Mouse (Mus musculus) T-helper 2 cell (primary cell): ENCODE data around the gene Pik3ap1.

ENCODE experiments used
- in situ Hi-C: fragments of 300-600 bp; cut with MboI, MseI; formaldehyde crosslinking; loops from one replicate; pipeline ENCODE4 v1.15.1; 2025; ENCODE audit warnings: high pct_unique_total_duplicates

Gene Pik3ap1

DNA sequence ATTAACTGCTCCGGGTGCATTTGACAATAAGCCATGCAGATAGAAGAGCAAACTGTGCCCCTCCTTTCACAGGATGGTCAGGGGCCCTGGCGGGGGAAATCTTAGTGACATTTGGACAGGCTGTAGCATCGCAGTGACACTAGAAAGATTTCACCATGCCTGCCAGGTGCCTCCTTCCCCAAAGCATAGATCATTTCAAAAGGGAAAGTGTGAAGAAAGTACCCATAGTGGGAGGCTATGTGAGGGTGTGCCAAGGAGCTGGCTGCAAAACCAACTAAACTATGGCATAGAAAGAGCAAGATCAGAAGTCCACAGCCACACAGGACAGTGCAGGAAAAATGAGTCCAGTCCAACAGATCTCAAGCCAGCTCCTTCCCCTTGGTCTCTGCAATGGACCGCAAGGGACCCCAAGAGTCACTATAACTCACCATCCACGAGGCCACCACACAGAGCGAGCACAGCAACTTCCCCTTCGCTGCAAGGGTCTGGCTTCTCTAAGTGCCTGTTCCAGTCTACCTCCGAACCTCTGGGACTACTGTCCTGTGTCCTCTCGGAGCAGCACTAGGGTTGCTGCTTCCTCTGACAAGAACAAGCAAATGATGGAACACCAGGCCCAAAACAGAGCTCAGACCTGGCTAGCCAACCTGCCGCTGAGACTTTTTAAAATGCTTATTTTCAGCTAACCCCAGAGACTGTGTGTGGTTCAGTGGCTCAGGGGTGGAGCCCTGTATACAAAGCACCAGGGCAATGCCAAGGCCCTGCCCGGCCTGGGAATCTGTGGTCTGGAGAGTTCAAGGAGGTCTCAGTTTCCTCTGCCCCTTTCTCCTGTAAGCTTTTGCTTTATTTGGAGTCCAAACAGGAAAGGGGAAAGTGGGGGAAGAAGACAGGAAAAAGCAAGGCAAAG, 15.1 kb downstream of the Pik3ap1 start:
- in situ Hi-C loops, result no loop called here

DNA sequence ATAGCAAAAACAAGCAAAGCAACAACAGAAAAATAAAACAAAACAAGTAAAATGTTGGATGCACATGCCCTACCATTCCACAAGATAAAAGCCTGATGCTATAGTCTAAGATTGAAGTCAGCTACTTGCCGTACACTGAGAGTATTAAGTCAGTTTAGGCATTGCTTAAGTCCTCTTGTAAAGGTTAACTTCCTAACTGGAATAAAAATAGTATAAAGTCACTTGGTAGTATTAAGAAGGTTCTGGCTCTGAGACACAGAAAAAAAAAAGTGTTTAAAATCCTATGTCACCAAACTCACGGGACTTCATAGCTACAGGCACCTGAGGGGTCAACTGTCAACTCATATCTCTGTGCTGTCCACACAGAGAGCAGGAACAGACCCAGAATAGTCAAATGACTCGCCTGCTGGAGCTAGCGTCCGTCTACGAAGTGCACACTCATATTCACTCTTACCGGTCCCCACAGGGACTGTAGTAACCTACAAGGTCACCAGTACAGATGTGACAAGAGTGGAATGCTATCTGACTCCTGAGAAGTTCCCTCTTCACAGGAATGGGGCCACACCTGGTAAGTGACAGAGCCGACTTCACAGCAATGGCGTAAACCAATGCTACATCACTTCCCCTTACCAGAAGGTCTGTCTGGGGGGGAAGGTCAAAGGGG, 17.9 kb downstream of the Pik3ap1 start:
- in situ Hi-C loops, result no loop called here

DNA sequence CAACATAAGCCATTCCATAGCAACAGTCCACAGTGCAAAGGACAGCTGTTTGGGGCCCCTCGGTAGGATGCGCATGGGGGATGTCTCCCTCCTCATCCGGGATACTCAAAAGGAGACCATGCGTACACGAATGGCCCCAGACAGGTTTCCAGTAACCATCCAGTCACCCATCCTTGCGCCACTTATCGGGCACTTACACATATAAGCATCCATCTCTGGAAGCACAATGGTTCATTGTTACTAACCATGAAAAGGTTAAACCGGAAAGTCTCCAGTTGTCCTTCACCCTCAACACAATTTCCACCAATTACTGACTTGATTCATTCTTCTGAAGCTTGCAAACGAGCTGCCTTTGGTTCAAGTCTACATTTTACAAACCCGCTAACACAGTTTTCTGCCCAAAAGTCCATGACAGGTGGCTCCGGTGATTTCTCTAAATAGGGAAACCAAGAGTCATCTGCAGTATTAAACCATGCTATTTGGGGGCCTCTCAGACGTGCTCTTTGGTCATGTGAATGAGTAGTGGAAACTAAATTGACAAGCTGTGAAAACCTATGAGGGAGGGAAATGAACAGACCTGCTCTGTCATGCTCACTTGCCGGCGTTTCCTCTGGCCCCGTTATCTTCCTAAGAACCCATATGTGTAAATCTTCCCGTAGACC, 18.6 kb downstream of the Pik3ap1 start:
- in situ Hi-C loops, result no loop called here

DNA sequence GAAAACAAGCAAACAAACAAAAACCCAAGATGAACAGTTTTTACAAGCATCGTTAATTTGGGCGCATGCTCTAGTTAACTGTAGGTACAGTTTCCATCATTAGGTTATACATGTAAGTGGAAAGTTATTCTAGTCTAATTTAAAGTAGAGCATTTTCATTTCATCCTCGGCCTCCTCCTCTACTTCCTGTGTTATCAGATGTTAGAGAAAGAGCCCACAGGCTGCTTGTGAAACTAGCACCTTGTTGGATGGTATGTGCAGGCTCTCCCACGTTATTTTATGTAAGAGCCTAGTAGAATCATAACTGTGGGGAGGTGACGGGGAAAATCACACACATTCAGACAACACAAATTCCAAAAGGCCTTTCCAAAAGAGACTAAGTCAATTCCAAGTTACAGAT, 19.3 kb downstream of the Pik3ap1 start:
- in situ Hi-C loops, result no loop called here

DNA sequence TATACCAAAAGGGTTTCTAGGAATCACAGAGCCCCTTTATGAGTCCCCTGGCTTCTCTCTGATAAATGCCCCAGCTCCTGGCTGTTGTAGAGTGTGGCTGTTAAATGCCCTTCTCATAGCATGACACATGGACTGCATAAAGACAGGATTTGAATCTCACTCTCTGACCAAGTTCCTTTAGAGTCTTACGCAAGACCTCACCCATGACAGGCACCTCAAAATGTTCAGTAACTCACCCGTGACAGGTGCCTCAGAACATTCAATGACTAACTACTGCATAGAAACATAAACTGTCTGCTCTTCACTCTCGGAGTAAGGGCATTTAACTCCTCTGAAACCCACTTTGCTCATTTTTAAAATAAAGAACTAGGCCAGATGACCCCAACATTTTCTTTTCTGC, 20.4 kb downstream of the Pik3ap1 start:
- in situ Hi-C loops, result no loop called here

DNA sequence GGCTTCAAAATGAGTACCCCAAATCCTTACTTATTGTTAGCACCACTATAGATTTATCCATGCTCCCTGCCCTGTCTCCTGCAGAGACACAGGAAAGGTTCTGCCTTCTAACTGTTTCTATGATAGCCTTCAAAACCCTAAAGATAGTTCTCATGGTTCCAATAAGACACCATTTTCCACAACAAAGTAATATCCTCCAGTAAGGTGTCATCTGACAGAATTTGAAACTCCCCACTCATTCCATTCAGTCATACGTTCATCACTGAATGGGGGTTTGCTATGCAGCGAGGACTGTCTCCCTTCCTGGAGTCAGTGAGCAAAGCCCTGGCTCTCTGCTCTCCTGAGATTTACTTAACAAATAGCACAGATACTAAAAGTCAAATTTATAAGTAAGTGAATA, 21.9 kb downstream of the Pik3ap1 start:
- in situ Hi-C loops, result no loop called here

DNA sequence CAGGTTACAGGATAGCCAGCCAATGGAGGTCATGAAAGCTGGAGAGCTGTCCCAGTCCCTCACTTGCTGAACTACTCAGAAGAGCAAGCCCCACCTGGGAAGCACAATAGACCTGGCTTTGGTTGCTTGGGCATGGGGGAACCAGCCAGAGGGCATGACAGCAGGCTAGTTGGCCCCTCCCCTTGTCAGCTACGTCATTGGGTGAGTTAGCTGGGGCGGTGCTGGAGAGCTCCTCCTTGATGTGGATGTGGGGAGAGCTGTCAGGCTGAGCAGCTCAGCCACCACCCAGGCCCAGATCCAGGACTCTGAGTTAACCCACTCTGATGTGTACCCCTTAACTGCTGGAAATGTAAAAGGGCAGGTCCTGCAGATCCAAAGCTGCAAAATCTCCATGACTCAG, 24.4 kb downstream of the Pik3ap1 start:
- in situ Hi-C loops, result no loop called here

DNA sequence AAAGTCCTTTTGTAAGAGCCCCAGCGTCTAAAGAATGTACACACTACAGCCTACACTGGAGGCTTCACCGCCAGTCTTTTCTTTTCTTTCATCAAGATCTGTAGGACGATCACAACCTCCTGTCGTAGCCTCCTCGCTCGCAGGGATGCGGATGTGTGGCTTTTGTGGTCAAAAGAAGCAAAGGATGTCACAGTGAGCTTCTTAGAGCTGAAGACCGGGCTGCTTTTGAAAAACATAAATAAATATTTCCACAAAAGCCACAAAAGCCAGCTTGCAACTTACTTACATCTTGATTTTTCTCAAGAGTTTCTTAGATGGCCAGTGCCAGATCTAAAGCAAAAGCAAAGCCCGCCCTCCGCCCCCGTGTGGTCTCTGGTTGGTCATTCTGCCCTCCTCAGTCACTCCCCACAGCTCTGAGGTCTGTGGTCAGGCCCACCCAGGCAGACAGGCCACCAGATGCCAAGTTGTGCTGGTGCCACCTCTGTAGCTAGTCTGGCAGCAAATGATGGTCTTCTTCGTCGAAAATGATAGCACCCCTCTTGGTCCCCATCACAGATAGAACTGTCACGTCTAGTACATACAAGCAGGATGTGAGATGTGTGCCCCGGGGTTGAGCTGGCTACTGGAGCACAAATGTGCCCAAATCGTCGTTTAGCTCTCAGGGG, 30.5 kb downstream of the Pik3ap1 start:
- in situ Hi-C loops, result no loop called here

DNA sequence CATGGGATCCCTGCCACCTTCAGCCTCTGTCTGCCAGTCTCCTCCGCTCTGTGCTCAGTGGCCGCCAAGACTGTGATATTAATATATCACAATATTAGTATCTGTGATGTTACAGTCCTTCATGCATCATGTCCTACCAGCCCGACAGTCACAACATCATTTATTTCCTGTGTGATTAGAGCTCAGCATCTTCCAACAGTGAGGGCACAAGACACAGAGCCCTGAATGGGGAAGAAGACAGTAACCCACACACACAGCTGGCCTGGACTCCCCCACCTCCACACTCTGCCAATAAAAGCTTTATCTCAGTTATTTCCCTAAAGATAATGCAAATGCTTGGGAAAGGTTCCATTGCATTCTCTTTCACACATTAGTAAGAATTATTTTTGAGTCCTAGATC, 35.3 kb downstream of the Pik3ap1 start:
- in situ Hi-C loops, result no loop called here

DNA sequence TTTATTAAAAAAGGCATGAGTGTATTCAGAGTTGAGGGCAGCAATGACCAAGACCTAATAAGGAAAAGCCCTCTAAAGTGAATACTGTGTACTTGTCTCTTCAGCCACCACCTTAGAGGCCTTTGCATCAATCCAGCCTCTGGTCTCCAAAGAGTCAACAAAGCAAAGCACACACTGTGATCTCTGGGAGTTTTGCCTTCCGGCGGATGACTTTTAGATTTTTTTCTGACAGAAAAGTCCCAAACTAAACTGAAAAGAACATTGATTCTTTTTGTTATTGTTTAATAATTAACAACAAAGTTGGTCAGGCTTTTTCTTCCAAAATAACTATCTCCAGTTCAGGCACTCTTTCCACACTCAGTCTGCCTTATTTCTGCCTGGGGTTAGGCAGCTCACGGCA, 36.7 kb downstream of the Pik3ap1 start:
- in situ Hi-C loops, result no loop called here

DNA sequence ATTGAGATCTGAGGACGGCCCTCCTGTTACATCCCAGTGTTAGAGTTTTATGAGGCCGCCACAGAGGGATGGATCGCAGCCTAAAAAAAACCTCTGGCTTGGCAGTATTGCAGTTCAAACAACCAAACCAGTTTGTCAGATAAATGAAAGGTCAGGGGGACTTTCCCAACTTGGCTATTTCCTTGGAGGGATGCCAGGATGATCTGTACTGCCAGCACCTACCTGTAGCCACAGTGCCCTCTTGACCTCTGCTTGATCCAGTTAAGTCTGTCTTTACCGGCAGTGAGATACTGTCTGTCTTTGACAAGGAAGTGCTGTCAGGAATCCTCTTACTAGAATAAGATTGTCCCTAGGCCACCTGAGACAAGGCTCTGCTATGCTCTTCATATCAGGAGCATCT, 37.6 kb downstream of the Pik3ap1 start:
- in situ Hi-C loops, result no loop called here

DNA sequence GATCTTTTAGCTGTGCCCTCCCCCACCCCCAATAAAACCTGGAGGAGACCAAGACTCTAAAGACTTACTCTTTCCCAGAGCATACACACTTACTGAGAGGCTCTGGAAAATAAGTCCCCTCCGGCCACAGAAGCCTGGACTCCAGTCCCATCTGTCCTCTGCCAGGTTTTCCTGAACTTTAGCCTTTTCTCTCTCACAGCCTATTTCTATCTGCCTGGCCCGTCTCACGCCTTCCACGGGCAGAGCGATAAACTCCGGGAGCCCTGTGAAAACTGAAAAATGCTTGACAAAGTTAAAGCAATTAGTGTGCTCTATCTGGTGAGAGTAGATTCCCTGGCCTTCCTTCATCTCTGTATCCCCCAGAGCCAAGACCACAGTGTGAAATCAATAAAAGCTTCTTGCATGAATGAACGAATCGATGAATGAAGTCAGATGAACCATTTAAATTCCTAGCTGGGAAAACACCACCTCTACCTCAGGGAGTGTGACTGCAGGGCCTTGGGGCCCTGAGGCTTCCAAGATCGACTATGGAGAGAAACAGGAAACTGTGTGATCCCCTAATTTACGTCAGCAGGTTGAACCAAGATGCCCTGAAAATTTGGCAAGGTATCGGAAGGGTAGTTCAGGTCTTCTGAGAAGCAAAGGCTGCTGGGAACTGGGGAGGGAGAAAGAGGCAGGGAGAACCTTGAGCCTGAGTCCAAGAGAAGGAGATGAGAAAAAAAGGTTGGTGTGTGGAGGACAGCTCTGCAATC, 38.6 kb downstream of the Pik3ap1 start:
- in situ Hi-C loops, result no loop called here

DNA sequence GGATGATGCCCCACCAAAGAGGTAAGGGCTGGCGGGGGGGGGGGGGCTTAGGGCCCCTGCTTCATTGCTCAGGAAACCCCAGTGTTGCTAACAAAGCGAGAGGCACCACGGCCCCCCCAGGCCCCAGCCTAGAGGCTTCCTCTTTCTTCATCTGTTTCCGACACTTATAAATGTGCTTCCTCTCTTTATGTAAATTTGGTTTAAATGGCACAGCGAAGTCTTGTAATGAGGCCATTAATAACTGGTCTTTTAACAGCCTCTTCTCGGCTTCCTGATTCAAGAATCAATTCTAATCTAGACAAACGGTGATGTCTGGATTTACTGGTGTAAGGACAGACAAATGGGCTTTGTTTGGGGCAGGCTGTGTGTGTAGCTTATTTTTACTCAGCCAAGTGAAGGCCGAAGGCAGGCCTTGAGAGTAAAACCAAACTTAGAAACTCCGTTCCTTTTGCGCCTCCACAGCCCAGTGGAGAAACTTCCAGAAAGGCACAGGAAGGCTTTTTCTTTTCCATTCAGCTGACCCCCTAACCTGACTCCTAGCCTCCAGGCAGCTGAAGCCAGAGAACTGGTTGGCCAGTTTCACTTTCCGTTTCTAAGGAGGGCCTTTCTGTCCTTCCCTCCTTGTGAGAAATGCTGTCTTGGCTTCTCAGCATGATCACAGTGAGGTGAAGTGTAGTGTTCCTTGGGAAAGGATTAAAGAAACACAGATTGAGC, 39.7 kb downstream of the Pik3ap1 start:
- in situ Hi-C loops, result no loop called here

DNA sequence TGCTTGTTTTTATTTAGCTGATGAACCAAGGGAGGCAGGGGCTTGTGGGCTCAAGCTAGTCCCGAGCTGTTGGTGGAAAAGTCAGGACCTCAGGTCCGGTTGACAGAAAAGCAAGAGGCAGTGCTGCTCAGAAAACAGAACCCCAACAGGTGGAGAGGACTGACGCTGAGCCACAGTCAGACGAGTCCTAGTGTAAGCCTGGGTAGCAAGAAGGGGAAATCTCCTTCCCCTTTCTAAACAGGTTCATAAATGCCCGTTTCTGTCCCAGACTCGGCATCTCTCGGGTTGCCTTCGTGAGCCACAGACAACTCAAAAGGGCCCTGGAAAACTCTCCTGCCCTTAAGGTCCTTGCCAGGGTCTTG, 40.3 kb downstream of the Pik3ap1 start:
- in situ Hi-C loops, result no loop called here

DNA sequence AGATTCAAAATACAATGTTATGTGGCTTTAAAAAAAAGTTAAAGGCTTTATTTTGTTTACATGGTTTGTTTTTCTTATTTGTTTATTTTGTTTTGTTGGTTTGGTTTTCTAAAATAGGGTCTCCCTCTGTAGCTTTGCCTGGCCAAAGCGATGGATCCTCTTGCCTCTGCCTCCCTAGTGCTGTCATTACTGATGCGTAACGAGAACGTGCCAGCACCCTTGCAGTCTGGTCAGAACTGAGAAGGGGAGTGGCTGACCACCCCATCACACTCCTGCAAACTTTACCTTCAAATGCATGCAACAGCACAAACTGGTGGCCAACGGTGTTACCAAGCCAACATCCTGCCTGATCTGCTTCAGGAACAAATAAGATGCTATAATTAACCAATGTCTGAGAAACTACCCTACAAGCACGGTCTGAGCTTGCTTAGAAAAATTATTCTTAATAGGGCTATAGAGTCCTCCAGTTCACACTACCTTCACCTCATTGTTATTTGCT, 42.3 kb downstream of the Pik3ap1 start:
- in situ Hi-C loops, result no loop called here

DNA sequence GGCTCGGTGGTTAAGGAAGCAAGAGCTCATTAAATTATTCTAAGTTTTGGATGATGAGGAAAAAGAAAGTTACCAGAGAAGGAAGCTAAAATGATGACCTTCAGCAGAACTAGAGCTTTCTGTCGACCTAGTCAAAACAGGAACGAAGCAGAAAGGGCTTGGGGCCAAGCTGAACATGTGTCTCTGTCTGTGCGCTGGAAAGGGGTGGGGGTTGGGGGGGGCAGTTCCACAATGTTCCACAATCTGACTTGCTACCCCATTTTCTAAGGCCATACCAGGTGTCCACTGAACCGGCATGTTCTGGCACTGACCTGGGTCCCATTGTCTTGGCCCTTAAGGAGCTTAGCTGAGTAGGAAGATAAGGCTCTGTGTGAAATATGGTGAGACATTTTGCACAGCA, 43.2 kb downstream of the Pik3ap1 start:
- in situ Hi-C loops, result no loop called here

DNA sequence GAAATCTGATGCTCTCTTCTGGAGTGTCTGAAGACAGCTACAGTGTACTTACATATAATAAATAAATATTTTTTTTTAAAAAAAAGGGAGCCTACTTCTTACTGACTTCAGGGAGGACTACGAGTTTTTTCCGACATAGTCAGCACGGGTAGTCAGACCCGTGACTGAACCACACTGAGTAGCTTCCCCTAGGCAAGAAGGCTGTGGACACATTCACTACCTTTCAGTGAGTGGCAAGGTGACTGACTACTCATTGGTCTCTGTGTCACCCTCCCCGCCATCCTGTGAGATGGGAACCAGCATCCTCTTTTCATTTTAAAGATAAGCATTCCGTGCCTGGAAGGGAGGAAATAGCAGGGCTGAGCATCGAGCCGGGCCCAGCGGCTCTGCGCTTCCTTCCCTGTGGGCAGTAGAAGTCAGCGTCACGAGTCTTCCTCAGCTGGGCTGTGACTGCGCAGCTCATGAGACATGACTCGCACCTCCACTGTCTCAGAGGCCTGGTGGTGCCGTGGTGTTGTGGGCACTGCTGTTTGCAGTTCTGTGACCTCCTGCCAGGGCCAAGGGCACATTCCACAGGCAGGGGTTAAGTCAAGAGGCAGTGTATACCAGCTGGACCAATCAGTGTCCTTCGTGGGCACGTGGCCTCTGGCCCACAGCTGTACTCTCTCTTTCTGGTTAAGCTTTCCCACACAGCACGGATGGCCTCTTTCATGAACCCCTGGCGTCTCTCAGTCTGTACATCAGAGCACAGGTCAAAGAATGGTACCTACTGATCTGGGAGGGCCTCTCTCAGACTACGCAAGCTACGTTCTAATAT, 45.7 kb downstream of the Pik3ap1 start:
- in situ Hi-C loops, result no loop called here

DNA sequence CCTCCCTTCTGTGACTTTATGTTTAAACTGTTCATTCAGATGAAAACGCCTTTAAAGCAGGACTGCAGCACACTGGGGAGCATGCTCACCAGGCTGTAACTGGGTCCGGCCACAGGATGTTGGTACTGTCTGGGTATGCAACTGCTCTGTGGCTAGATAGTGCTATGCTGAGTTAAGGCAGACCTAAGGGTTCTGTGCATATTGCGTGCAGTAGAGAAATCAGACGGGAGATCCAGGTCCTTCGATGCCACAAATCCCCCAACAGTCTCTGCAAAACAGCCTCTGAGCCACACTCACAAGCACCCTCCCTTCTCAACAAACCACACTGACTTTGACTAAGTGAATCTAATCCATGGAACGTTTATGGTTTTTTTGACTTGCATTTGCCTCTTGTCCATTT, 46.5 kb downstream of the Pik3ap1 start:
- in situ Hi-C loops, result no loop called here

DNA sequence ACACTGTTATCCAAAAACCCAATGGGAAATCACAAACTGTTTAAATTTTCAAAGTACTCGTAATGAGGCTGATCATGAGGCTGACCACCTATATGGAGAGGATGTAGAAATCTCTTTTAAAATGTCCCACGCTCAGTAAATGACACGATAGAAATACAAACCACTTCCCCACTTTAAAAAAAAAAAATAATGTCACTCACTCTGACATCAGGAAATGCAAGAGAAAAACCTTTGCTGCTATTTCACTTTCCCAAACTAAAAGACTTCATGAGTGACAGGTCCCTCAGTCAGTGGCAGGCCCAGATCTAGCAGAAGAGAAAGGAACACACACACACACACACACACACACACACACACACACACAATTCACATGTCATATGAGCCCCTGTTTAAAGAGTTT, 49.2 kb downstream of the Pik3ap1 start:
- in situ Hi-C loops, result no loop called here

DNA sequence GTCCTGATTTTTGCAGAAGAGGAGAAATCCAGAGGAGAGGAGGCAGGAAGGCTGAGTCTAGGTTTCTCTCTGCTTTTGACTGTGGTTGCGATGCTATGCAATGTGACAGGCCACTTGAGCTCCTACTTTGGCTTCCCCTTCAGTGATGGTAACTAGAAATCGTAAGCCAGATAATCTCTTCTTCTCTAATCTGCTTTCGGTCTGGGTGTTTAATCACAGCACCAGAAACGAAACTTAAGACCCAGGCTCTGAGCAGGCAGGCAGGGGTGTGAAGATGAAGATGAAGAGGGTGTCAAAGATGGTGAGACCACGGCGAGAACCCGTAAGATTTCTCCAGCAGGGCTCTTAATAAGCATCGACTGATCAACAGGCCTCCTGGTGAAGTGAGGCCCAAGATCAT, 51.9 kb downstream of the Pik3ap1 start:
- in situ Hi-C loops, result no loop called here
